Mouse (Mus musculus) MEL (cell line): ENCODE results near the gene Mms19. TPM values are rescaled to one million over a fixed set of nuclear protein-coding genes. Genes with fewer than 3 reads are reported as not detected.
A peak's percentile ranks its signal among the peaks of the same experiment; 100 is the strongest.

ENCODE experiments used
- DNase-seq: peaks from one replicate; pipeline ENCODE4 v3.0.0; 2011; ENCODE audit warnings: low read depth, low spot score
- H3K27ac ChIP-seq: 2 replicates; pipeline ENCODE4 v1.5.1; 2012; ENCODE audit warnings: low read depth, mild to moderate bottlenecking, control low read depth, low read length, moderate library complexity; ENCODE audit not compliant: control insufficient read depth
- H3K27me3 ChIP-seq, 2 experiments: fragments of 150-350 bp in 1 of 2; sonication (generic) in 1 of 2; 2 replicates each; pipeline ENCODE4 v1.6.1; 2012; ENCODE audit warnings: low read length in 2 of 2, mild to moderate bottlenecking in 2 of 2, improper control_type of control experiment in 1 of 2, moderate library complexity in 1 of 2; ENCODE audit not compliant: insufficient read depth in 2 of 2, control insufficient read depth in 1 of 2
- H3K36me3 ChIP-seq, 2 experiments: 2 replicates each; pipeline ENCODE4 v1.6.1; 2012 to 2014; ENCODE audit warnings: low read length in 2 of 2, improper control_type of control experiment in 1 of 2, inconsistent platforms in 1 of 2, mild to moderate bottlenecking in 1 of 2; ENCODE audit not compliant: insufficient read depth in 2 of 2, control insufficient read depth in 1 of 2
- H3K4me1 ChIP-seq, 2 experiments: fragments of 150-350 bp in 1 of 2; sonication (generic) in 1 of 2; 2 replicates each; pipeline ENCODE4 v1.6.1; 2012; ENCODE audit warnings: low read length in 2 of 2, improper control_type of control experiment in 1 of 2, mild to moderate bottlenecking in 1 of 2; ENCODE audit not compliant: insufficient read depth in 2 of 2, control insufficient read depth in 1 of 2
- H3K4me3 ChIP-seq, 2 experiments: fragments of 150-350 bp in 1 of 2; sonication (generic) in 1 of 2; 2 replicates each; pipeline ENCODE4 v1.5.1; 2012; ENCODE audit warnings: low read depth in 2 of 2, low read length in 2 of 2, mild to moderate bottlenecking in 2 of 2, moderate library complexity in 2 of 2, control low read depth in 1 of 2, improper control_type of control experiment in 1 of 2; ENCODE audit not compliant: control insufficient read depth in 1 of 2, insufficient read depth in 1 of 2
- H3K79me2 ChIP-seq: 2 replicates; pipeline ENCODE4 v1.6.1; 2012; ENCODE audit warnings: mild to moderate bottlenecking, low read length, moderate library complexity; ENCODE audit not compliant: control insufficient read depth, poor library complexity, insufficient read depth
- H3K9ac ChIP-seq: 2 replicates; pipeline ENCODE4 v1.6.1; 2012; ENCODE audit warnings: low read depth, mild to moderate bottlenecking, control low read depth, low read length, moderate library complexity; ENCODE audit not compliant: control insufficient read depth, poor library complexity, severe bottlenecking
- H3K9me3 ChIP-seq: fragments of 150-350 bp; sonication (generic); replicated peaks from 2 replicates; pipeline ENCODE4 v1.6.1; 2012; ENCODE audit warnings: mild to moderate bottlenecking, low read length, improper control_type of control experiment, moderate library complexity; ENCODE audit not compliant: insufficient read depth
- CHD1 ChIP-seq: IDR thresholded peaks from 2 replicates; pipeline ENCODE4 v1.6.1; 2012; ENCODE audit warnings: low read depth, mild to moderate bottlenecking, inconsistent platforms, low read length, improper control_type of control experiment
- CHD2 ChIP-seq: IDR thresholded peaks from 2 replicates; pipeline ENCODE4 v1.6.1; 2011; ENCODE audit warnings: low read length, improper control_type of control experiment
- ELF1 ChIP-seq: IDR thresholded peaks from 2 replicates; pipeline ENCODE4 v1.6.1; 2014; ENCODE audit warnings: low read depth, mild to moderate bottlenecking, inconsistent platforms, low read length, improper control_type of control experiment, moderate library complexity
- EP300 ChIP-seq, 2 experiments: IDR thresholded peaks; 2 replicates each; pipeline ENCODE4 v1.6.1; 2011; ENCODE audit warnings: improper control_type of control experiment in 2 of 2, low read length in 2 of 2, low read depth in 1 of 2, mild to moderate bottlenecking in 1 of 2
- GABPA ChIP-seq: IDR thresholded peaks from 2 replicates; pipeline ENCODE4 v1.6.1; 2012; ENCODE audit warnings: low read depth, mild to moderate bottlenecking, inconsistent platforms, low read length, improper control_type of control experiment, moderate library complexity
- GATA1 ChIP-seq: IDR thresholded peaks from 2 replicates; pipeline ENCODE4 v1.6.1; 2011; ENCODE audit warnings: low read depth, low read length, improper control_type of control experiment
- HCFC1 ChIP-seq: IDR thresholded peaks from 2 replicates; pipeline ENCODE4 v1.6.1; 2012; ENCODE audit warnings: low read depth, mild to moderate bottlenecking, inconsistent platforms, low read length, improper control_type of control experiment, moderate library complexity
- JUND ChIP-seq: IDR thresholded peaks from 2 replicates; pipeline ENCODE4 v1.6.1; 2011; ENCODE audit warnings: low read depth, mild to moderate bottlenecking, improper control_type of control experiment, low read length
- KAT2A ChIP-seq: conservative IDR thresholded peaks from 2 replicates; pipeline ENCODE4 v1.6.1; 2012; ENCODE audit warnings: low read depth, low read length, improper control_type of control experiment, inconsistent platforms
- MAZ ChIP-seq: IDR thresholded peaks from 2 replicates; pipeline ENCODE4 v1.6.1; 2012; ENCODE audit warnings: low read depth, mild to moderate bottlenecking, inconsistent platforms, low read length, improper control_type of control experiment
- MXI1 ChIP-seq: IDR thresholded peaks from 2 replicates; pipeline ENCODE4 v1.6.1; 2011; ENCODE audit warnings: mild to moderate bottlenecking, low read depth, low read length, improper control_type of control experiment
- MYB ChIP-seq: IDR thresholded peaks from 2 replicates; pipeline ENCODE4 v1.6.1; 2011; ENCODE audit warnings: mild to moderate bottlenecking, low read depth, low read length, improper control_type of control experiment
- MYC ChIP-seq: IDR thresholded peaks from 2 replicates; pipeline ENCODE4 v1.6.1; 2011; ENCODE audit warnings: low read depth, mild to moderate bottlenecking, low read length, improper control_type of control experiment, moderate library complexity
- NELFE ChIP-seq: IDR thresholded peaks from 2 replicates; pipeline ENCODE4 v1.6.1; 2011; ENCODE audit warnings: low read depth, low read length, improper control_type of control experiment
- POLR2AphosphoS5 ChIP-seq: IDR thresholded peaks from 2 replicates; pipeline ENCODE4 v1.6.1; 2012; ENCODE audit warnings: low read depth, borderline replicate concordance, mild to moderate bottlenecking, inconsistent platforms, low read length, moderate library complexity, mixed read lengths
- RCOR1 ChIP-seq: IDR thresholded peaks from 2 replicates; pipeline ENCODE4 v1.6.1; 2012; ENCODE audit warnings: low read depth, mild to moderate bottlenecking, inconsistent platforms, low read length, improper control_type of control experiment
- SIN3A ChIP-seq: IDR thresholded peaks from 2 replicates; pipeline ENCODE4 v1.6.1; 2012; ENCODE audit warnings: low read length, improper control_type of control experiment, inconsistent platforms
- SMC3 ChIP-seq: IDR thresholded peaks from 2 replicates; pipeline ENCODE4 v1.6.1; 2011; ENCODE audit warnings: low read depth, low read length, improper control_type of control experiment
- TAL1 ChIP-seq: IDR thresholded peaks from 2 replicates; pipeline ENCODE4 v1.6.1; 2012; ENCODE audit warnings: mild to moderate bottlenecking, inconsistent platforms, low read length, moderate library complexity, mixed read lengths
- TBP ChIP-seq: IDR thresholded peaks from 2 replicates; pipeline ENCODE4 v1.8.0; 2011; ENCODE audit warnings: low read depth, low read length, improper control_type of control experiment
- TCF12 ChIP-seq: IDR thresholded peaks from 2 replicates; pipeline ENCODE4 v1.6.1; 2014; ENCODE audit warnings: low read depth, mild to moderate bottlenecking, inconsistent platforms, low read length, improper control_type of control experiment, moderate library complexity
- polyA plus RNA-seq, 2 experiments: library from polyadenylated mRNA; stranded (reverse) in 1 of 2; unstranded in 1 of 2; fragments of >175 nt in 1 of 2; fragments of >200 nt in 1 of 2; gene quantifications; 2 replicates each; pipeline versions ENCODE4 v1.2.1 to v1.2.4; 2012; ENCODE audit warnings: low replicate concordance in 2 of 2, low read depth in 1 of 2; ENCODE audit not compliant: insufficient read length in 2 of 2, insufficient read depth in 1 of 2, missing spikeins in 1 of 2
- total RNA-seq: library from RNA; depleted of rRNA; stranded (reverse); fragments of 300-350 nt; gene quantifications from 2 replicates; pipeline ENCODE4 v1.2.3, GENCODE M21; 2012

The Mms19 gene
- total and polyA plus RNA-seq, 3 experiments, result 25.6 to 88.6 TPM; not detected in 1

GRCm38 (mm10) chr19:42017399-42018247, 36.7 kb upstream of the Mms19 start:
- Histone ChIP-seq H3K27me3 (no peaks in the 10 kb centered on the region), H3K27ac (no peak overlapping the region), H3K4me3 (no peak overlapping the region), H3K4me1 (peaks cover 0 to 5% of the 10 kb centered on the region in 2 experiments; a peak in 1 of 4 replicates), H3K79me2 (no peaks in the 10 kb centered on the region), H3K36me3 (no peaks in the 10 kb centered on the region), H3K9ac (no peak overlapping the region), H3K9me3 (no peaks in the 10 kb centered on the region)
- TF ChIP-seq EP300 (IDR thresholded peaks at IDR 0.05; ENCODE audit: low read depth in 1 of 2, low read length in 2 of 2), result 0 out of 4 replicates have a peak, but pooled peaks of 1 of the 2 experiments have one; percentile 31
- TF ChIP-seq HCFC1, result no peak
- peak; percentile 66; the same call in 1 of the 2 replicates for TF ChIP-seq JUND
- peak; percentile 63 for DNase-seq

GRCm38 (mm10) chr19:42016840-42017239, 35.9 kb upstream of the Mms19 start:
- no peaks in the 10 kb centered on the region for H3K36me3 ChIP-seq
- no peaks in the 10 kb centered on the region for H3K9me3 ChIP-seq
- no peaks in the 10 kb centered on the region for H3K79me2 ChIP-seq
- no peak overlapping the region for H3K4me3 ChIP-seq
- H3K9ac ChIP-seq, result no peak overlapping the region
- no peaks in the 10 kb centered on the region for H3K27me3 ChIP-seq
- H3K27ac ChIP-seq, result no peak overlapping the region
- no peak for DNase-seq
- no peak for TF ChIP-seq GABPA
- no peak for TF ChIP-seq TBP
- TF ChIP-seq CHD1, result no peak
- no peak for TF ChIP-seq CHD2
- TF ChIP-seq MYB, result no peak
- TF ChIP-seq SIN3A, result no peak
- TF ChIP-seq NELFE, result no peak
- TF ChIP-seq MAZ, result no peak
- TF ChIP-seq TAL1, result no peak
- TF ChIP-seq SMC3, result no peak
- TF ChIP-seq MYC, result no peak
- no peak for TF ChIP-seq MXI1
- no peak for TF ChIP-seq POLR2AphosphoS5
- no peak for TF ChIP-seq RCOR1
- no peak for TF ChIP-seq GATA1
- no peak for TF ChIP-seq EP300 (IDR thresholded peaks at IDR 0.05; ENCODE audit: low read depth in 1 of 2, low read length in 2 of 2)
- no peak for TF ChIP-seq KAT2A
- TF ChIP-seq JUND, result no peak
- no peak for TF ChIP-seq TCF12
- no peak for TF ChIP-seq ELF1
- TF ChIP-seq, all 39 proteins: peak for 0
- peaks cover 0 to 5% of the 10 kb centered on the region in 2 experiments; a peak in 1 of 4 replicates for H3K4me1 ChIP-seq
